Mouse (Mus musculus): ENCODE results near the gene Lamb3. TPM values are rescaled to one million over a fixed set of nuclear protein-coding genes. Genes with fewer than 3 reads are reported as not detected.

The Lamb3 gene
- total RNA-seq, 2 experiments from 2014 or later: 2.4 to 3.2 TPM

GRCm38 (mm10) chr1:193337787-193338310, 130.3 kb downstream of the Lamb3 start:
- DNase-seq (ENCODE audit: low spot score): no peak

GRCm38 (mm10) chr1:193338363-193338995, 131.0 kb downstream of the Lamb3 start:
- DNase-seq (ENCODE audit: low spot score): no peak

GRCm38 (mm10) chr1:193342198-193342946, 134.9 kb downstream of the Lamb3 start:
- DNase-seq (ENCODE audit: low spot score): no peak

GRCm38 (mm10) chr1:193343853-193344252, 136.4 kb downstream of the Lamb3 start:
- DNase-seq (ENCODE audit: low spot score): no peak

GRCm38 (mm10) chr1:193344976-193345375, 137.5 kb downstream of the Lamb3 start:
- DNase-seq (ENCODE audit: low spot score): no peak

- DNase-seq (ENCODE audit: low spot score): no peak
Measured at GRCm38 (mm10) chr1:193346908-193347307, 139.4 kb downstream of the Lamb3 start.

GRCm38 (mm10) chr1:193348261-193348962, 140.9 kb downstream of the Lamb3 start:
- DNase-seq (ENCODE audit: low spot score): no peak

GRCm38 (mm10) chr1:193349702-193350545, 142.4 kb downstream of the Lamb3 start:
- no peak for DNase-seq (ENCODE audit: low spot score)

GRCm38 (mm10) chr1:193350546-193350801, 143.0 kb downstream of the Lamb3 start:
- DNase-seq (ENCODE audit: low spot score): no peak

GRCm38 (mm10) chr1:193351583-193351982, 144.1 kb downstream of the Lamb3 start:
- DNase-seq (ENCODE audit: low spot score): no peak

- DNase-seq (ENCODE audit: low spot score): no peak
Measured at GRCm38 (mm10) chr1:193359199-193359598, 151.7 kb downstream of the Lamb3 start.

GRCm38 (mm10) chr1:193361181-193361580, 153.7 kb downstream of the Lamb3 start:
- no peak for DNase-seq (ENCODE audit: low spot score)

- no peak for DNase-seq (ENCODE audit: low spot score)
Measured at GRCm38 (mm10) chr1:193362078-193362477, 154.6 kb downstream of the Lamb3 start.

GRCm38 (mm10) chr1:193363801-193364231, 156.3 kb downstream of the Lamb3 start:
- DNase-seq (ENCODE audit: low spot score): peak; percentile 47

- DNase-seq (ENCODE audit: low spot score): no peak
Measured at GRCm38 (mm10) chr1:193368055-193368454, 160.6 kb downstream of the Lamb3 start.

- DNase-seq (ENCODE audit: low spot score): no peak
Measured at GRCm38 (mm10) chr1:193369091-193369490, 161.6 kb downstream of the Lamb3 start.

- no peak for DNase-seq (ENCODE audit: low spot score)
Measured at GRCm38 (mm10) chr1:193370096-193370495, 162.6 kb downstream of the Lamb3 start, which contains the start of gene Camk1g. Gene Camk1g, minus strand, starts transcription at chr1:193370298.

GRCm38 (mm10) chr1:193373906-193374413, 166.5 kb downstream of the Lamb3 start:
- no peak for DNase-seq (ENCODE audit: low spot score)

- DNase-seq (ENCODE audit: low spot score): peak; percentile 42
Measured at GRCm38 (mm10) chr1:193376478-193377134, 169.1 kb downstream of the Lamb3 start.

- no peak for DNase-seq (ENCODE audit: low spot score)
Measured at GRCm38 (mm10) chr1:193379634-193380033, 172.1 kb downstream of the Lamb3 start.

GRCm38 (mm10) chr1:193380877-193381276, 173.4 kb downstream of the Lamb3 start:
- DNase-seq (ENCODE audit: low spot score): no peak

Measured in gastrocnemius, adult 18-20 months (tissue).